Mouse (Mus musculus): ENCODE results near the gene Srebf1. TPM values are rescaled to one million over a fixed set of nuclear protein-coding genes. Genes with fewer than 3 reads are reported as not detected.

Gene Srebf1
- polyA plus RNA-seq, 1 experiment: 12.3 TPM

DNA sequence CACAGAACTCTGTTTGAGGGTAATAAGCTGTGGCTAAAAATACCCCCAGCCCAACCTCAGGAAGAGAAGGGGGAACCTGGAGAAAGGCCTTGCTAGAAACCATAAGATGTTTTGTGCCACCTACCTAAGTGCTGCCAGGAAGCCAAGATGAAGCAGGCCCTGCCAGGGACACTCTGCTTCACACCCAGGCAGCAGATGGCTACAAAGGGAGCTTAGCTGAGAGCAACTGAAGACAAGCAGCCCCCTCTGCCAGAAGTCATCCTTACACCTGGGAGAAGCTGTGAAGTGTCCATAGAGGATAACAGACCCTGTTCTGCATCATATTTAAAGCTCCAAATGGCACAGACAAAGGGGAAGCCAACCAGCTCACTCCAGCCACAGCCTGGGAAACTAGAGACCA lies 23.7 kb upstream of the Srebf1 start:
- Histone ChIP-seq H3K27me3 (ENCODE audit: control insufficient read depth) (no peaks in the 10 kb centered on the region), H3K36me3 (ENCODE audit: control insufficient read depth) (peaks cover 41% of the 10 kb centered on the region), H3K9me3 (ENCODE audit: control insufficient read depth, low read length) (no peaks in the 10 kb centered on the region; the same call in 1 of the 2 replicates), H3K4me1 (ENCODE audit: control insufficient read depth) (no peaks in the 10 kb centered on the region), H3K4me3 (replicated peaks) (no peak overlapping the region)
- TF ChIP-seq TAL1 (IDR thresholded peaks at IDR 0.05; ENCODE audit: low read length): no peak
- TF ChIP-seq GATA1 (IDR thresholded peaks at IDR 0.05; ENCODE audit: low read length): no peak

DNA sequence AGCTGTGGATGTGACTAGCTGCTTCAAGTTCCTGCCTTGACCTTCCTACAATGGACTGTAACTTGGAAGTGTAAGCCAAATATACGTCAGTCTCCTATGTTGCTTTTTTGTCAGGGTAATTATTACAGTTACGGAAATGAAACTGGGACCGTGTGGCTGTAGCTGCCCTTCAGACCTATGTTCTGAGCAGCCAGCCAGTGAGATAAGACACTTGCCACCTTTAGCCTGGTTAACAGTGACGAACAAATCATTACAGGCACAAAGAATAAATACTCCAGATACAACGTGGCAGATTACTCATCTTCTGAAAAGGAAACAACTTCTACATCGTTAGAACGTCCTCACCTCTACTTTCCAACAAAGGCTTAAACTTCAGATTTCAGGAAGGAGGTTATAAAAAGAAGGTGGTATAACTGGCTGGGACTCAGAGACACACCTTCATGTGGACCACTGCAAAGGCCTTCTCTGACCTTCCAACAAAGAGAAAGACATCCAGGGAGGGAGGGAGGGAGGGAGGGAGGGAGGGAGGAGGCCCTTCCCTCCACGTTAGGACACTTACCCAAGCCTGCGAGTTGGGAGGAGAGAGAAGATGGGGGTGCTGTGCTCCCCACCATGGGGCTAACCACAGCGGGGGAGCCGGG lies 22.2 kb upstream of the Srebf1 start:
- H3K4me3 ChIP-seq (replicated peaks): no peak overlapping the region
- no peak for TF ChIP-seq GATA1 (IDR thresholded peaks at IDR 0.05; ENCODE audit: low read length)
- no peak for TF ChIP-seq TAL1 (IDR thresholded peaks at IDR 0.05; ENCODE audit: low read length)
- no peaks in the 10 kb centered on the region for H3K4me1 ChIP-seq (ENCODE audit: control insufficient read depth)
- H3K36me3 ChIP-seq (ENCODE audit: control insufficient read depth): peaks cover 46% of the 10 kb centered on the region
- no peaks in the 10 kb centered on the region for H3K9me3 ChIP-seq (ENCODE audit: control insufficient read depth, low read length)
- H3K27me3 ChIP-seq (ENCODE audit: control insufficient read depth): no peaks in the 10 kb centered on the region

DNA sequence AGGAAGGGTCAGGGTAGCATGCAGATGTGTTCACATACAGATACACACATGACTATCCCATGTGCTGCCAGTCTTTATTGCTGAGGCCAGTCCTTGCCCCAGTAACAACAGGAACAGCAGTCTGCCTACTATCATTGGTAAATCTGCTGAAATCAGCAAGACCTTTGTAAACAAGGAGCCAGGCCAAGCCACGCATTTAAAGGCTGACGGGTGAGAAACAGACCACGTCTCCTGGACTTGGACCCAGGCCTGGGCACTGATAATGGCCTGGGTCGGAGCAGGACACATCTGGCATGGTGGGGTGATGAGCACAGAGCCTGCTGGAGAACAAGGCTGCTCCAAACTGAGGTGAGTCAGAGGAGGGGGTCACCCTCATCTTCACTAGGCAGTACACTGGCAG lies 18.1 kb upstream of the Srebf1 start:
- peaks cover 49% of the 10 kb centered on the region for H3K36me3 ChIP-seq (ENCODE audit: control insufficient read depth)
- no peak overlapping the region for H3K4me3 ChIP-seq (replicated peaks)
- H3K4me1 ChIP-seq (ENCODE audit: control insufficient read depth): peaks cover 8% of the 10 kb centered on the region
- H3K27me3 ChIP-seq (ENCODE audit: control insufficient read depth): no peaks in the 10 kb centered on the region
- H3K9me3 ChIP-seq (ENCODE audit: control insufficient read depth, low read length): no peaks in the 10 kb centered on the region
- TF ChIP-seq TAL1 (IDR thresholded peaks at IDR 0.05; ENCODE audit: low read length) (no peak), GATA1 (IDR thresholded peaks at IDR 0.05; ENCODE audit: low read length) (no peak)

DNA sequence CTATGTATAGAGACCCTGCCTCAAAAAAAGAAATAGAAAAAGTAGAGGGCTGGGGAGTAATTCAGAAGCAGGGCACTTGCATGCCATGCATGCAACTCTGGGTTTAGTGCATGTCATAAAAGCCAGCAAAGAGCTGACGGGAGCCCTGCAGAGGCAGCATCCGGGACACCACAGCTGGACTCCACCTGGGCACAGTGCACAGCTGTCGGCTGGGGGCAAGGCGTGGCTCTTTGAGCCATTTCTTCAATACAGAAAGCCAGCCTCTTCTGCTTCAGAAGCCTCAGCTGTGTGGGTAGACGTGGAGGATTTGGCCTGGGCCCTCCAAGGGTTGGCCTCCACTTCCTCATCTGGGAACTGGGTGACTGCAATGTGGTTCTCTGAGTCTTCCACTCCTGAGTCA lies 13.0 kb upstream of the Srebf1 start:
- no peak overlapping the region for H3K4me3 ChIP-seq (replicated peaks)
- peaks cover 23% of the 10 kb centered on the region for H3K36me3 ChIP-seq (ENCODE audit: control insufficient read depth)
- no peak for TF ChIP-seq GATA1 (IDR thresholded peaks at IDR 0.05; ENCODE audit: low read length)
- TF ChIP-seq TAL1 (IDR thresholded peaks at IDR 0.05; ENCODE audit: low read length): no peak
- no peaks in the 10 kb centered on the region for H3K27me3 ChIP-seq (ENCODE audit: control insufficient read depth)
- H3K4me1 ChIP-seq (ENCODE audit: control insufficient read depth): peaks cover 21% of the 10 kb centered on the region
- no peaks in the 10 kb centered on the region for H3K9me3 ChIP-seq (ENCODE audit: control insufficient read depth, low read length)

DNA sequence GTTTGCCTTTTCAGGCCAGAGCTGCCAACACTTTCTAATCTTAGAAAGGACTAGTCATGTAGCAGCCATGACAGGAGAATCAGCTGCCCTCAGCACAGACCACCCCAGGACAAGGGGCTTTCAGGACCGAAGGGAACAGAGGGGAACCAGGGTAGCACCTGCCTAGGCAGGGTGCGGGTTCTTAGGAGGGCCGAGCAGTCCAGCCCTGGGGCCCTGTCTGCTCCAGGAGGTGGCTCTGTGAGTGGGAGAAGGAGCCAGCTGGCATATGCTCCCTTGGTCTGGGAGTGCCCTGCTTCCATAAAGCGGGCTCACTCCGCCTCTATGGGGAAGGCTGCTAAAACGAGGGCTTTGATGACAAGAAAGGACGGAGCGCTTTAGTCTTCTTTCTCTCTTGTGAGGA lies 10.9 kb upstream of the Srebf1 start:
- peaks cover 27% of the 10 kb centered on the region for H3K36me3 ChIP-seq (ENCODE audit: control insufficient read depth)
- H3K9me3 ChIP-seq (ENCODE audit: control insufficient read depth, low read length): no peaks in the 10 kb centered on the region
- H3K4me3 ChIP-seq (replicated peaks): no peak overlapping the region
- peaks cover 21% of the 10 kb centered on the region for H3K4me1 ChIP-seq (ENCODE audit: control insufficient read depth)
- H3K27me3 ChIP-seq (ENCODE audit: control insufficient read depth): no peaks in the 10 kb centered on the region
- no peak for TF ChIP-seq TAL1 (IDR thresholded peaks at IDR 0.05; ENCODE audit: low read length)
- no peak for TF ChIP-seq GATA1 (IDR thresholded peaks at IDR 0.05; ENCODE audit: low read length)

DNA sequence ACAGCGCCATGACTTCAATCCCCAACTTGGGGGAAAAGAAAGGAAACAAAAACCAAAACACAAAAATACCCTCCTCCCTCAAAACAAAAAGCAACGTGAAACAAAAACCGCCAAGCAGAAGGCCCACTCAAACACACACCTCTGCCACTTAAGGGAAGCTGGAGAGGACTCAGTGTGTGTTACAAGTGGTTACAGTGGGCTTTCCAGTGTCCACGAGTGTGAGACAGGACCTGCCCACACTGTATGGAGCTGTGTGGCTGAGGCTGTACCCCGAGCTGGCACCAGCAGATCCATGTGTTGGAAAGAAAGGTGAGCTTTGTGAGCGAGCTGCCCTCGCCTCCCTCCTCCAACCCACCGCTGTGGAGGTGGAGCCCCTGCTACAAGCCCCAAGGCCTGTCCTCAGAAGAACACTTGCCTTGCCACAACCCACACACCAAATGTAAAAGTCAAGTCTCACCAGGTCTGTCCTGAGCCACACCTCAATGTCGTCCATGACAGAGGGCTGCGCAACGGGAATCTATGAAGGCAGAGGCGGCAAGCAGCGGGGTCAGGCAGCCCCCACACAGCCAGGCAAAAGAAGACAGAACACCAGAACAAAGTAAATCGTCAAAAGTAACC lies 10.2 kb upstream of the Srebf1 start:
- H3K4me3 ChIP-seq (replicated peaks): no peak overlapping the region

DNA sequence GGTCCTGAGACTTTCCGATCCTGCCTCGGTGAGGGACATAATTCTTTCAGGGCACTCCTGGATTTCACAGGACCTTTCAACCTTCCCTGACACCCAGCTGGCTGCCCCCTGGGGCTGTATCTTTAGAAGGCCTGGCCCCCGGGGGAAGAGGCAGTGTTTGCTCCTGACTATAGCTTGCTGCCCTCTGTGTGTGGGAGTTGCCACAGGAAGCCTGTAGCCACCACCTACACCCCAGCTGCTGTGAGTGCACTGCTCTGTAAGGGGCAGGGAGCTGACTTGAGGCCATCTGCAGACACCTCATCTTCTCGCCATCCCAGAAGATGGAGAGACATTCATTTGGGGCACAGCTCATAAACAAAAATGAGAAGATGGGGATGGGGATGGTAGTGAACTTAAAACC lies 9.6 kb upstream of the Srebf1 start:
- H3K4me1 ChIP-seq (ENCODE audit: control insufficient read depth): peaks cover 21% of the 10 kb centered on the region
- H3K4me3 ChIP-seq (replicated peaks): no peak overlapping the region
- H3K36me3 ChIP-seq (ENCODE audit: control insufficient read depth): peaks cover 22% of the 10 kb centered on the region
- no peaks in the 10 kb centered on the region for H3K9me3 ChIP-seq (ENCODE audit: control insufficient read depth, low read length)
- H3K27me3 ChIP-seq (ENCODE audit: control insufficient read depth): no peaks in the 10 kb centered on the region
- TF ChIP-seq GATA1 (IDR thresholded peaks at IDR 0.05; ENCODE audit: low read length) (no peak), TAL1 (IDR thresholded peaks at IDR 0.05; ENCODE audit: low read length) (no peak)

More for the DNA sequence above, 10.2 kb upstream of the Srebf1 start:
- Histone ChIP-seq H3K9me3 (ENCODE audit: control insufficient read depth, low read length) (no peaks in the 10 kb centered on the region), H3K36me3 (ENCODE audit: control insufficient read depth) (peaks cover 22% of the 10 kb centered on the region), H3K4me1 (ENCODE audit: control insufficient read depth) (peaks cover 21% of the 10 kb centered on the region), H3K27me3 (ENCODE audit: control insufficient read depth) (no peaks in the 10 kb centered on the region)
- TF ChIP-seq TAL1 (IDR thresholded peaks at IDR 0.05; ENCODE audit: low read length) (no peak), GATA1 (IDR thresholded peaks at IDR 0.05; ENCODE audit: low read length) (no peak)

DNA sequence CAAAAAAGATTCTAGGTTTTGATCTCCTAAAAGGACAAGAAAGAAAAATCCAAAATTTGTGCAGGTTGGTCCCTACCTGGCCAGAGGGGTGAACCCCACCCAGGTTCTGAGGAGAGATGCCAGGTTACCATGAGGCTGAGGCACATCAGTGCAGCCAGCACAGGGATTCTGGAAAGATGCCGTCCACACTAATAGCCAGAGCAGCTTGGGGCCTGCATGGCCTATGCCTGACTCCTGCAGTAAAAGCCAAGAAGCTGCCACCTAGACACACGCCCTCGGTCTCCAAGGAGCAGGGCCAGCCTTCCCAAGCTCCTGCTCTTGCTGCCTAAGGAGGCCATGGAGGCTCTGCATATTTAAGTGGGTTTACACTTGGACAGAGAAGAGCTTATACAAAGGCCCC lies 8.9 kb upstream of the Srebf1 start:
- H3K4me1 ChIP-seq (ENCODE audit: control insufficient read depth): peaks cover 21% of the 10 kb centered on the region
- no peak overlapping the region for H3K4me3 ChIP-seq (replicated peaks)
- H3K9me3 ChIP-seq (ENCODE audit: control insufficient read depth, low read length): no peaks in the 10 kb centered on the region
- TF ChIP-seq TAL1 (IDR thresholded peaks at IDR 0.05; ENCODE audit: low read length) (no peak), GATA1 (IDR thresholded peaks at IDR 0.05; ENCODE audit: low read length) (no peak)
- peaks cover 22% of the 10 kb centered on the region for H3K36me3 ChIP-seq (ENCODE audit: control insufficient read depth)
- no peaks in the 10 kb centered on the region for H3K27me3 ChIP-seq (ENCODE audit: control insufficient read depth)

DNA sequence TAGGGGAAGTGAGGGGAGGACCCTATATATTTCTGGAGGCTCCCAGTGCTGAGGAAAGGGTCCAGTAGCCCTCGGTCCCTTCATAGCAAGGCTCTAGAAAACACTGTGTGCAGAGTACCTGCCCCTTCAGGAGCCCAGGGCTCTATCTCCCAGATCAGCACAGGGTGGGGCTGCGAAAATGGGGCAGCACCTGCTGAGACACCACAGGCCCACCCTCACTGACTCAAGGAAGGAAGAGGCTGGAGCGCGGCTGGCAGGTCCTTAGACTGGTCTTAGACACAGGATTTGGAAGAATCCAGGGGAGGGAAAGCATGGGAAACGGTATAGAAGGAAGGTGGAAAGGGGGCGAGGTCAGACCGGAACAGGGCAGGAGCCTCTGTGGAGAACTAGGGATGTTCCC lies 8.1 kb upstream of the Srebf1 start:
- Histone ChIP-seq H3K4me1 (ENCODE audit: control insufficient read depth) (peaks cover 14% of the 10 kb centered on the region), H3K9me3 (ENCODE audit: control insufficient read depth, low read length) (no peaks in the 10 kb centered on the region), H3K27me3 (ENCODE audit: control insufficient read depth) (no peaks in the 10 kb centered on the region), H3K4me3 (replicated peaks) (no peak overlapping the region), H3K36me3 (ENCODE audit: control insufficient read depth) (peaks cover 17% of the 10 kb centered on the region)
- TF ChIP-seq GATA1 (IDR thresholded peaks at IDR 0.05; ENCODE audit: low read length): no peak
- TF ChIP-seq TAL1 (IDR thresholded peaks at IDR 0.05; ENCODE audit: low read length): no peak

Measured in erythroblast, embryonic 14.5 days (primary cell).